Mouse (Mus musculus) kidney, adult 2 months (tissue): Measurements from ENCODE around the gene Hist1h3g.
A peak's percentile ranks its signal among the peaks of the same experiment; 100 is the strongest.

Experiments used
- CTCF ChIP-seq: fragments of 200-500 bp; conservative IDR thresholded peaks from 2 replicates; pipeline ENCODE4 v1.5.1; 2011; ENCODE audit warnings: low read depth, mild to moderate bottlenecking, control low read depth, low read length, moderate library complexity, mixed read lengths; ENCODE audit not compliant: insufficient read depth, insufficient read length
- POLR2A ChIP-seq: fragments of 200-500 bp; IDR thresholded peaks from one replicate; pipeline ENCODE4 v1.6.1; 2011; ENCODE audit warnings: low read depth, low read length, control low read depth

DNA sequence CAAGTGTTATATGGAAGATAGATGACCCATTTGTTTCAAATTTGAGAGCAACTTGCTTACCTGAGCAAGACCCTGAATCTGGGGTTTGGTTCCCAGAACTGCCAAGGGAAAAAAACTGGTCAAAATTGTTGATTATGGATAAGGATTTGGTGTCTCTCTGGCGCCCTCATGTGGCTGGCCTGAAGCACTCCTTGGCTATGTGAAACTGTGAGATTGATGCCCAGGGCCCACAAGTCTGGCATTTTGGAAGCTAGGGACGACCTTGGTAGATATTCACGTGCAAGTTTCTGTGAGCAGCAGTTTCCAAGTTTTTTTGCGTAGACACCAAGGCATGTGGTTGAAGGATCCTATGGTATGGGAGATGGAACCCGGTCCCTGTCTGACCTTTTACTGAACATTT is 10.6 kb upstream of the Hist1h3g start:
- TF ChIP-seq CTCF (peak; percentile 85), POLR2A (no peak)
